Mouse (Mus musculus) forebrain, embryonic 15.5 days (tissue): ENCODE data around the gene Sbk2. TPM values are rescaled to one million over a fixed set of nuclear protein-coding genes. Genes with fewer than 3 reads are reported as not detected.

Experiments
- ATAC-seq: fragments of 200-750 bp; cut with Nextera tagmentation; replicated peaks from 2 replicates; pipeline ENCODE4 v1.8.0; 2017; ENCODE audit warnings: mild to moderate bottlenecking, moderate TSS enrichment, moderate library complexity
- H3K27ac ChIP-seq: fragments of 300-500 bp; sonication (generic); replicated peaks from 2 replicates; pipeline ENCODE4 v1.5.1; 2015; ENCODE audit warnings: mild to moderate bottlenecking, inconsistent platforms
- H3K27me3 ChIP-seq: fragments of 300-500 bp; sonication (generic); 2 replicates; pipeline ENCODE4 v1.6.1; 2015; ENCODE audit warnings: inconsistent platforms
- H3K36me3 ChIP-seq: fragments of 300-500 bp; sonication (generic); 2 replicates; pipeline ENCODE4 v1.6.1; 2015; ENCODE audit warnings: mild to moderate bottlenecking, inconsistent platforms
- H3K4me1 ChIP-seq: fragments of 300-500 bp; sonication (generic); 2 replicates; pipeline ENCODE4 v1.6.1; 2015; ENCODE audit warnings: inconsistent platforms
- H3K4me2 ChIP-seq: fragments of 300-500 bp; sonication (generic); replicated peaks from 2 replicates; pipeline ENCODE4 v1.6.1; 2015; ENCODE audit warnings: mild to moderate bottlenecking, inconsistent platforms
- H3K4me3 ChIP-seq: fragments of 300-500 bp; sonication (generic); 2 replicates; pipeline ENCODE4 v1.5.1; 2015; ENCODE audit warnings: mild to moderate bottlenecking, inconsistent platforms
- H3K9ac ChIP-seq: fragments of 300-500 bp; sonication (generic); replicated peaks from 2 replicates; pipeline ENCODE4 v1.6.1; 2015; ENCODE audit warnings: mild to moderate bottlenecking, inconsistent platforms
- H3K9me3 ChIP-seq: fragments of 300-500 bp; sonication (generic); 2 replicates; pipeline ENCODE4 v1.6.1; 2016; ENCODE audit warnings: inconsistent platforms
- WGBS: fragments of 180-500 bp; shearing (Covaris S2); methylation state at CpG from one replicate; pipeline ENCODE4 v1.1.7; 2015; ENCODE audit warnings: mixed read lengths; 5-methylcytosine and 5-hydroxymethylcytosine counted together
- polyA plus RNA-seq: library from polyadenylated mRNA; unstranded; fragments of >200 nt; fragmentation: Nextera tagmentation; extraction: Ambion mirVana; gene quantifications from 2 replicates; pipeline ENCODE4 v1.2.1, GENCODE M21; 2015

The Sbk2 gene
- polyA plus RNA-seq, 1 experiment from 2014 or later: not detected

DNA sequence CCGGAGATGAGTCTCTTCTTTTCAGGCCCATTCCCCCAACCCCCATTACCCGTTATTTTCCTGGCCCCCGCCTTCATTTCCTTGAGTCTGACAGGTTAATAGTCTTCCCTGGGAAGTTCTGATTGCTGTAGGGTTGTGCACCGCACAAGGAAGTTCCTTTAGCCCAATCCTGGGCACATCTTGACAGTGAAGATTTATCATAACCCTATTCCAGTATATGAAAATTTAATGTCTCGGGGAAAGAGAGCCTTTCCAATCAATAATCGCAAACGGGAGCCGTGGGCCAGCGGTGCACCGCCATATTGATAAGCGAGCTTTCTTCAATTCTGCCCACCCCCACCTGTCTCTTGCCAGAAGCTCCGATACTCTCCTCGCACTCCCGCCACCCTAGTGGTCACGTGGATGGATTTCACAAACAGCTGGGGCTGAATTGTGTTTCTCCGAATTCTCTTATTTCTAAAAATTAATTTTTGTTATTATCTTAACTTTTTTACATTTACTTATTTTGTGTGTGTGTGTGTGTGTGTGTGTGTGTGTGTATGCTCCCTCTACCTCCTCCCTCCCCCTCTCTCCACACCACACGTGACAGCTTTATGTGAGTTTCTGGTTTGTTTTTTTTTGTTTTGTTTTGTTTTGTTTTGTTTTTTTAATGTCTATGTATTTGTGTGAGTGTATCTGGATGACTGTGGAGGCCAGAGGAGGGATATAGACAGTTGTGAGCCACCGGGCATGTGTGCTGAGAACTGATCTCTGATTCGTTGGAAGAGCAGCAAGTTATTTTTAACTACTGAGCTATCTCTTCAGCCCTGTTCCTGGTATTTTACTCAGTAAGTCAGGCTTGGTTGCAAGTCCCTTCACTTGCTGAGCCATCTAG lies 64.3 kb downstream of the Sbk2 start:
- peak; percentile 43; the same call in 1 of the 2 replicates for ATAC-seq
- Histone ChIP-seq H3K4me2 (peak overlapping the region; percentile 48), H3K27me3 (no peaks in the 10 kb centered on the region), H3K27ac (peak overlapping the region; percentile 38; the same call in 1 of the 2 replicates), H3K4me3 (peak overlapping the region; percentile 30), H3K36me3 (no peaks in the 10 kb centered on the region), H3K4me1 (peaks cover 9% of the 10 kb centered on the region), H3K9me3 (no peaks in the 10 kb centered on the region), H3K9ac (peak overlapping the region; percentile 33; the same call in 1 of the 2 replicates)
- 6% methylated on average over 19 of the region's 19 CpGs for WGBS

DNA sequence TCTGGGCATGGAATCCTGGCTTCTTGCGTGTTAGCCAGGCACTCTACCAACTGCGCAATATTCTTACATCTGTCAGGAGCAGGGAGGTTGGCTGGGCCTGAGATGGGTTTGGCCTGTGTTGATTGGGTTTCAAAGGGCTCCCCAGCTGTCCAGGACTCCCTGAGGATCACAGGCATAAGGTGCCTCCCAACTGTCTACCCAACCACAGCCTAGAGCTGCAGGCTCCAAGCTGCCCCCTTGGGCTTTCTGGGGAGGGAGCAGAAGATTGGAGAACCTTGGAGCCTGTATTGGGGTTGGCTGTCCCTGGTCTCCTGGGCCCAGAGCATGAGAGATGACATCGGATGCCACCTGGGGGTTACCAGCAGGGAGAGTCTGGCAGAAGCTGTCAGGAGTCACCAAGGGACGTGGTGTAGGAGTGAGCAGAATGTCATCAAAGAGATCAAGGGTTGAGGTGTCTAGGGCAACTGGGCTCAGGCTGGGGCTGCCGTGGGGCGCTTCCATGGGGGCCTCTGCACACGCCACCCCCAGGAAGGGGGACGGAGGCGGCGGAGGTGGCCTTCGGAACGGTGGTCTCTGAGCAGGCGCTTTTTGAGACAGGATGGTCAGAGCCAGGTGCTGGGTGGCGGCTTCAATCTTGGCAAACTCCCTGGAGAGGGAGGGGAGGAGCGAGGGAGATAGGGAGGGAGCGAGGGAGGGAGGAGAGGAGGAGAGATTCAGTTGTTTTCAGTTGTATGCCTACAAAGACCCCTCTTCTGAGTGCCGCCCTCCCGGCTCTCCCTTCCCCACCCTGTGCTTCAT lies 65.2 kb downstream of the Sbk2 start:
- Histone ChIP-seq H3K4me1 (peaks cover 9% of the 10 kb centered on the region), H3K27ac (peak overlapping the region; percentile 38), H3K4me3 (peak overlapping the region; percentile 30), H3K36me3 (no peaks in the 10 kb centered on the region), H3K27me3 (no peaks in the 10 kb centered on the region), H3K9ac (peak overlapping the region; percentile 33), H3K9me3 (no peaks in the 10 kb centered on the region), H3K4me2 (peak overlapping the region; percentile 48)
- ATAC-seq: peak; percentile 51
- 27% methylated on average over 18 of the region's 18 CpGs for WGBS

DNA sequence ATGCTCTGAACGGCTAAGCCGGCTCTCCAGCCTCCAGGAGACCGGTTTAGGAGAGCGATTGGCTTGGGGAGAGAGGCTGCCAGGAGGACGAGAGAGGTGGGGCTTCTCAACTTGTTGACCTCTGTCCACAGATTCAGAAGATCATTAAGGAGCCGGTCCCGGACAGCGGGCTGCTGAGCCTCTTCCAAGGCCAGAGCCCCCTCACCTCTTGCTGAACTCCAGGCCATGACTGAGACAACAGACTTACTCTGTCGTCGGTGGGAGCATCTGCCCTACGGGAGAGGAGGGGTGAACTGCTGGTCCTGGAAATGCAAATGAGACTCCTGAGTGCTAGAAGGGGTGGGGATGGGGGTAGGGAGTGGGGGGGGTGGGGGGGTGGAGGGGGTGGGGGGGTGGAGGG lies 69.0 kb downstream of the Sbk2 start:
- H3K4me1 ChIP-seq: peaks cover 7% of the 10 kb centered on the region
- H3K36me3 ChIP-seq: no peaks in the 10 kb centered on the region
- no peak overlapping the region for H3K4me2 ChIP-seq
- no peak for ATAC-seq
- 67% methylated on average over 11 of the region's 11 CpGs for WGBS
- H3K27me3 ChIP-seq: no peaks in the 10 kb centered on the region
- H3K4me3 ChIP-seq: no peak overlapping the region
- H3K9ac ChIP-seq: no peak overlapping the region
- H3K9me3 ChIP-seq: no peaks in the 10 kb centered on the region
- no peak overlapping the region for H3K27ac ChIP-seq

Other genes with a start within 250 kb of the Sbk2 start
- gene Tmem150b, start 239.2 kb downstream of the Sbk2 start, polyA plus RNA-seq: 0.08 and 0.24 TPM in 2 replicates
- 64.3 and 70.6 TPM in 2 replicates for gene Kmt5c, start 224.3 kb downstream of the Sbk2 start, polyA plus RNA-seq
- 13.7 and 14.1 TPM in 2 replicates for gene Cox6b2, start 211.3 kb downstream of the Sbk2 start, polyA plus RNA-seq
- not detected in 2 replicates for gene Fam71e2, start 193.1 kb downstream of the Sbk2 start, polyA plus RNA-seq
- 0.56 and 1.2 TPM in 2 replicates for gene Il11, start 181.5 kb downstream of the Sbk2 start, polyA plus RNA-seq
- gene Tmem190, start 181.5 kb downstream of the Sbk2 start, polyA plus RNA-seq: not detected in 2 replicates
- gene Tmem238, start 174.8 kb downstream of the Sbk2 start, polyA plus RNA-seq: 3.5 TPM in 2 replicates
- 224 and 256 TPM in 2 replicates for gene Rpl28, start 171.5 kb downstream of the Sbk2 start, polyA plus RNA-seq
- gene Ube2s, start 151.8 kb downstream of the Sbk2 start, polyA plus RNA-seq: 363 and 383 TPM in 2 replicates
- 8.8 and 10.7 TPM in 2 replicates for gene Shisa7, start 119.7 kb downstream of the Sbk2 start, polyA plus RNA-seq
- 3.7 and 4.8 TPM in 2 replicates for gene Isoc2b, start 94.1 kb downstream of the Sbk2 start, polyA plus RNA-seq
- gene Isoc2a, start 87.3 kb downstream of the Sbk2 start, polyA plus RNA-seq: 0.65 and 0.76 TPM in 2 replicates
- 0.31 and 0.33 TPM in 2 replicates for gene Gm36210, start 57.9 kb downstream of the Sbk2 start, polyA plus RNA-seq
- 4.0 and 4.2 TPM in 2 replicates for gene Zfp628, start 49.2 kb downstream of the Sbk2 start, polyA plus RNA-seq
- 35.2 and 39.3 TPM in 2 replicates for gene Nat14, start 42.4 kb downstream of the Sbk2 start, polyA plus RNA-seq
- gene Ssc5d, start 38.6 kb downstream of the Sbk2 start, polyA plus RNA-seq: 0.24 and 0.32 TPM in 2 replicates
- 0.27 and 0.33 TPM in 2 replicates for gene Sbk3, start 6.8 kb upstream of the Sbk2 start, polyA plus RNA-seq
- 58.9 and 60.9 TPM in 2 replicates for gene Zfp579, start 31.8 kb upstream of the Sbk2 start, polyA plus RNA-seq
- 11.6 and 12.5 TPM in 2 replicates for gene Zfp524, start 50.0 kb upstream of the Sbk2 start, polyA plus RNA-seq
- gene Fiz1, start 50.3 kb upstream of the Sbk2 start, polyA plus RNA-seq: 52.1 TPM in 2 replicates
- gene Gm44973, start 51.1 kb upstream of the Sbk2 start, polyA plus RNA-seq: 0.89 TPM in 1 of 2 replicates, not detected in the other
- gene Zfp865, start 56.0 kb upstream of the Sbk2 start, polyA plus RNA-seq: 6.1 and 6.5 TPM in 2 replicates
- gene Ccdc106, start 56.1 kb upstream of the Sbk2 start, polyA plus RNA-seq: 39.7 and 45.8 TPM in 2 replicates
- gene 4632433K11Rik, start 69.7 kb upstream of the Sbk2 start, polyA plus RNA-seq: not detected in 2 replicates
- gene Zfp784, start 74.0 kb upstream of the Sbk2 start, polyA plus RNA-seq: 7.8 and 8.5 TPM in 2 replicates
- gene Zfp580, start 87.1 kb upstream of the Sbk2 start, polyA plus RNA-seq: 53.0 and 54.1 TPM in 2 replicates
- gene U2af2, start 97.7 kb upstream of the Sbk2 start, polyA plus RNA-seq: 136 TPM in 2 replicates
- 94.5 and 96.9 TPM in 2 replicates for gene Epn1, start 115.8 kb upstream of the Sbk2 start, polyA plus RNA-seq
- 0.13 TPM in 1 of 2 replicates, not detected in the other for gene Rfpl4, start 152.5 kb upstream of the Sbk2 start, polyA plus RNA-seq
- gene Rasl2-9, start 161.5 kb upstream of the Sbk2 start, polyA plus RNA-seq: 0.19 TPM in 1 of 2 replicates, not detected in the other
- gene Vmn1r55, start 185.3 kb upstream of the Sbk2 start, polyA plus RNA-seq: 0.01 TPM in 1 of 2 replicates, not detected in the other
- not detected in 2 replicates for gene Vmn1r56, start 232.3 kb upstream of the Sbk2 start, polyA plus RNA-seq